Mouse (Mus musculus) T-cell, adult 2 months (primary cell): ENCODE results near the gene Eif4enif1.

ENCODE experiments used
- DNase-seq: peaks from one replicate; pipeline ENCODE4 v3.0.0; 2022; ENCODE audit warnings: low spot score

The Eif4enif1 gene

GRCm38 (mm10) chr11:3267133-3267532 is 64.9 kb downstream of the Eif4enif1 start:
- no peak for DNase-seq

- DNase-seq = no peak
Measured at GRCm38 (mm10) chr11:3269241-3269640, 67.0 kb downstream of the Eif4enif1 start.

- no peak for DNase-seq
Measured at GRCm38 (mm10) chr11:3278351-3278750, 76.2 kb downstream of the Eif4enif1 start.

- DNase-seq = no peak
Measured at GRCm38 (mm10) chr11:3279729-3280128, 77.5 kb downstream of the Eif4enif1 start.

GRCm38 (mm10) chr11:3282887-3283286 is 80.7 kb downstream of the Eif4enif1 start:
- no peak for DNase-seq

DNA sequence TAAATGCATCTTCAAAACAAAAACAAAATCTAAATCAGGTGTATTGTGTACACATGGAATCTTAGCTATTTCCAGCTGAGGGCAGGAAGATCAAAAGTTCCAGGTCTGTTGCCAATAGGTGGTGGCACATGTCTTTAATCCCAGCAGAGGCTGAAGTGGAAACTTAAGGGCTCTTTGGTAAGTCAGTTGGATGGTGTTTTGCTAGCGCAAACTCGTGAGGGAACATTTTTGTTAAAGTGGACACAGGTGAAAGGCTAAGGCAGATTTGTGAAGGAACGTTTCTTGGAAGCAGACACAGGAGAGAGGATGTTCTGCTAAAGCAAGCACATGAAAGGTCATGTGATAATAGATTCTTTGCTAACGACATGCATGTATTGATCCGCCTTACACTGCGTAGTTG is 81.5 kb downstream of the Eif4enif1 start:
- DNase-seq = no peak

GRCm38 (mm10) chr11:3285940-3286339 is 83.7 kb downstream of the Eif4enif1 start:
- no peak for DNase-seq

- no peak for DNase-seq
Measured at GRCm38 (mm10) chr11:3287131-3287530, 84.9 kb downstream of the Eif4enif1 start.

DNA sequence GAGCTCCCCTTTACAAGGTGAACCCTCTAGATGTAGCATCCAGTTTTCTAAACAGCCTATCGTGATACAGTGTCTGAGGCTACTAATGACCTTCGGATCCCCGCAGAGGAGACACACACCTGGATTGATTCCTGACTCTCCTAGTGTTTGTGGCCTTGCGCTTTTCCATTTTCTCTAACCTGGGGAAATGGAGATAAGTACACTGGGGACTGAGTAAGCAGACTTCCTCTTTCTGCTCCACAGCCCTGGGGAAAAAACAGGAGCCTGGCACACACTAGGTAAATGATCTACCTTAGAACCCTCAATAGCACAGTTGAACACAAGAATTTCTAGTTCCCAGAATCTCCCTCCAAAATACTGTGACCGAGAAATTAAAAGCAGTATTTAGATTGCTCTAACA is 85.7 kb downstream of the Eif4enif1 start:
- DNase-seq = no peak

- peak; percentile 51 for DNase-seq
Measured at GRCm38 (mm10) chr11:3288521-3289301, 86.5 kb downstream of the Eif4enif1 start, which contains the start of gene Patz1. Gene Patz1, plus strand, starts transcription at chr11:3288874.

DNA sequence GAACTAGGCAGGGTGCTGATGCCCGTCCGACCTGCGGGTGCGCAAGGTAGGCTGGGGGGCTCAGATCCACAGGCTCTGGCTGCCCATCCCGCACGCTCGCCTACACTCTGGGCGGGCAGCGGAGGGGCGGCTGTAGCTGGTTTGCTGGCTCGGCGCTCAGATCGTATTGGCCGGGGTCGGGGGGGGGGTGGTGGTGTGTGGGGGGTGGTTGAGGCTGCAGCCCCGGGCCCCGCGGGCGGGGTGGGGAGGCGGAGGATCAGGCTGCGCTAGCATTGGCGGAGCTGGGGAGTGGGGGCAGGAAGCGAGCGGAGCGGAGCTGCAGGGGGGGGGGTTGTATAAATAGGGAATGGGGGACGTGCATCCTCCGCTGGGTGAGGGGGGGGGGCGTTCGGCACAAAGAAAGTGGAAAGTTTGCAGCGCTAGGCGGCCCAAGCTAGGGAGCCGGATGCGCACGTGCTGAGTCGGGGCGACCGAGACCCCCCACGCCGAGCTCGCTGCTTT is 87.2 kb downstream of the Eif4enif1 start:
- DNase-seq = no peak

DNA sequence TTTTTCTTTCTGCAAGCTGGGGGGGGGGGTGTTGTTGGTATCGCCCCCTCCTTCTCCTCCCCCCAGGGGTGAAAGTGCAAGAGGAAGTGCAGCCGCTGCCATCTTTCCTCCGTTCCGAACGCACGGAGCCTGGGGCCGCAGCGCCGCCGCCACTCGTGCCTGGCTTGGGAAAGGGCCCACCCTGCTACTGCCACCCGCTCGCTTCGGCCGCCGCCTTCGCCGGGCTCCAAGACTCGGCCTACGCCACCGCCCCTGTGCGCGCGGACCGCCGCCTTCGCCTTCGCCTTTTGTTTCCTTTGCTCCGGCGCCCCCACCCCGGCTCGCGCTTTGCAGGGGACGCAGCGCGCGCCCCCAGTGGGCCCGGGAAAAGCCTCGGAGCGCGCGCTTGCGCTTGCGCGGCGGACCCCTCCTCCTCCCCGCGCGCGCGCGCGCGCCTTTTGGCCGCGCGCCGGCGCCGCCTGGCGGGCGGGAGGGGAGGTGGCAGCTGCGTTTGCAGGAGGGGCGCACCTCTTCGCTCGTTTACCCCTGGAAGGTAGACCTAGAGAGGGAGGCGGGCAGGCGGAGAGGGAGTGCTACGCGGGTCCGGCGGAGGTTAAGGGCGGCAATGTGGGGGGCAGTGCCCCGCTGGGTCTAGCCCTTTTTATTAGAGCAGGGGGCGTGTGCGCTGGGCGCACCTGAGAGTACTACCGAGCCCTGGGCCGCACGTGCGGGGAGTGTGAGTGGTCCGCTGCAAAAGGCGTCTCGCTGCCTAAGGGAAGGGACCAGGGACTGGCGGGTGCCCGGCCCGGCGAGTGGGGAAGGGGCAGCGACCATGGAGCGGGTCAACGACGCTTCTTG is 87.8 kb downstream of the Eif4enif1 start:
- DNase-seq = peak; percentile 81

GRCm38 (mm10) chr11:3290640-3291310 is 88.6 kb downstream of the Eif4enif1 start:
- peak; percentile 50 for DNase-seq

DNA sequence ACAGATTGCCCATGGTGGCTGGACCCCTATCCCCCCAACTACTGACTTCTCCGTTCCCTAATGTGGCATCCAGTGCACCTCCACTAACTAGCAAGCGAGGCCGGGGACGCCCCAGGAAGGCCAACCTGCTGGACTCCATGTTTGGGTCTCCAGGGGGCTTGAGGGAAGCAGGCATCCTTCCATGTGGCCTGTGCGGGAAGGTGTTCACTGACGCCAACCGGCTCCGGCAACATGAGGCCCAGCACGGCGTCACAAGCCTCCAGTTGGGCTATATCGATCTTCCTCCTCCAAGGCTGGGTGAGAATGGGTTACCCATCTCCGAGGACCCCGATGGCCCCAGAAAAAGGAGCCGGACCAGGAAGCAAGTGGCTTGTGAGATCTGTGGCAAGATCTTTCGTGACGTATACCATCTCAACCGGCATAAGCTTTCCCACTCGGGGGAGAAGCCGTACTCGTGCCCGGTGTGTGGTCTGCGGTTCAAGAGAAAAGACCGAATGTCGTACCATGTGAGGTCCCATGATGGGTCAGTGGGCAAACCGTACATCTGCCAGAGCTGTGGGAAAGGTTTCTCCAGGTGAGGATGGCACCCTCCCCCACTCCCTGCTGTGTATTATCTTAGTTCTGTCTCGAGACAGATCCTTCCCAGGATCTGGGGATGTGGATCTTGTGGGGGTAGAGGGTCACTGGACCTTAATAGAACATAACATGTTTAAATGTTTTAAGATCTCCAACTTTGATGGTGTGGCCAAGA is 89.3 kb downstream of the Eif4enif1 start:
- DNase-seq = peak; percentile 40

DNA sequence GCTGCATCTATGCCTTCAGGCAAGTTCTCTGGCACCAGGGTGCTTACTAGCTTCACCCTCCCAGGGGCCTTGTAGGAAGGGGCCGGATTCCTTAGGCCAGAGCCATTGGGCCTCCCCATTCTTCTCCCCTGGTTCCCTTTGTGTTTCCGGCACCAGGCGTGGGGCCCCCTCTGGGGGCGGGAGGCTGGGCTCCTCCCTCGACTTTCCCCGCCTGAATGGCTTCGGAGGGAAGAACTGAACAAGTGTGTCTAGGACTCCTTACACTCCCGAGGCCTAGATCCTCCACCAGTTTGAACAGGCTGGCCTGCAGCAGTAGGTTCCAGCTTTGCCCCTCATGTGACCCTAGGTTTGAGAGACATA is 89.8 kb downstream of the Eif4enif1 start:
- peak; percentile 51 for DNase-seq

DNA sequence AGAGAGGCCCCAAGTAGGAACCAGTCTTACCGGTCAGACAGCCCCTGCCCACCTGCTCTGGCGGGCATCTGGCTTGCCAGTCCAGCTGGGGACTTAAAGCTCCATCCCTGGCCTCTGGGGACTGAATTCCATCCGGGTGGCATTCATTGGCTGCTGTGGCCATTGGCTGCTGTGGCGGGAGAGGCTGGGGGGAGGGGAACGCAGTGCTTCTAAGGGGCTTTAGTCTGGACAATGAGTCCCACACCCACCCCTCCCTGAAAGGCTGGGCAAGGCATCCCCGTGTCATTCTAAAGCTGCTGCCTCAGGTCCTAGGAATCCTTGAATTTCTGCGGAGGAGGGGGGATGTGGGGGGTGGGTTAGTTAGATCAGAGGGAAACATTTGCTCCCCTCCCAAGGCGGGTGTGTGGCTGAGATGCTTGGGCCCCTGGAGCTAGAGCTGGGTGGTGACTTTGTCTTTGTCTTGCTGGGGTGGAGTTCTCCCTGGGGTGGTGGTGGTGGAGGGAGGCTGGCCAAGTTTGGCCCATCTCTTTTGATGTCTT is 90.6 kb downstream of the Eif4enif1 start:
- DNase-seq = no peak

DNA sequence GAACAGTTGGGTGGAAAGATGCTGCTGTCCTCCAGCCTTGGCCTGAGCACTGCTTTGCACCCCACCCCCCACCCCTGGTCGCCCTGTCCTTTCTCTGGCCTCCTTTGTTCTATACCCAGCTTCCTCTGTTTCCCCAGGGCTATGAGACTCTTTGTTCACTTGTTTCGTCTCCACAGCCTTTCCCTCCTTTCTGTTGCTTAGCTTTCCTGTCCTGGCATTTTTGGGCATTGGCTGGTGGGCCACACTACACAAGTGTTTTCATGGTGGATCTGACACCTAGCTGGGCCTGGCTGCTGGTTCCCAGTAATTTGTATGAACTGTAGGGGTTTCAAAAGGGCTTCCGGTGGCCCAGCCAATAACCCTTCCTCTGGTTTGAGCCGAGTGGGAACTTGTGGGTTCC is 91.2 kb downstream of the Eif4enif1 start:
- no peak for DNase-seq
